Mouse (Mus musculus): Measurements from ENCODE around the gene Ttyh3.

- TF ChIP-seq CTCF (conservative IDR thresholded peaks at IDR 0.05; ENCODE audit: low read length) (no peak), NANOG (IDR thresholded peaks at IDR 0.05; ENCODE audit: borderline replicate concordance, low read length) (no peak), POU5F1 (IDR thresholded peaks at IDR 0.05; ENCODE audit: borderline replicate concordance, low read length) (no peak)
Measured at GRCm38 (mm10) chr5:140589082-140589774, 59.6 kb downstream of the Ttyh3 start.
